Mouse (Mus musculus) liver, embryonic 16.5 days (tissue): Measurements from ENCODE around the gene Cfap161. TPM values are rescaled to one million over a fixed set of nuclear protein-coding genes. Genes with fewer than 3 reads are reported as not detected.
A peak's percentile ranks its signal among the peaks of the same experiment; 100 is the strongest.

Experiments used
- ATAC-seq: fragments of 200-750 bp; cut with Nextera tagmentation; 2 replicates; pipeline ENCODE4 v1.8.0; 2017; ENCODE audit warnings: low read depth, mild to moderate bottlenecking, moderate number of reproducible peaks, moderate library complexity
- H3K27ac ChIP-seq: fragments of 300-500 bp; sonication (generic); 2 replicates; pipeline ENCODE4 v1.5.1; 2014; ENCODE audit warnings: mild to moderate bottlenecking, low read length
- H3K27me3 ChIP-seq: fragments of 300-500 bp; sonication (generic); 2 replicates; pipeline ENCODE4 v1.6.1; 2014; ENCODE audit warnings: low read depth, low read length, mixed read lengths; ENCODE audit not compliant: control insufficient read depth, insufficient read depth
- H3K36me3 ChIP-seq: fragments of 300-500 bp; sonication (generic); 2 replicates; pipeline ENCODE4 v1.6.1; 2014; ENCODE audit warnings: mild to moderate bottlenecking; ENCODE audit not compliant: control insufficient read depth, insufficient read depth
- H3K4me1 ChIP-seq: fragments of 300-500 bp; sonication (generic); 2 replicates; pipeline ENCODE4 v1.6.1; 2014; ENCODE audit warnings: low read depth, low read length, mixed read lengths; ENCODE audit not compliant: control insufficient read depth
- H3K4me2 ChIP-seq: fragments of 300-500 bp; sonication (generic); 2 replicates; pipeline ENCODE4 v1.6.1; 2014; ENCODE audit warnings: low read depth, low read length, mixed read lengths
- H3K4me3 ChIP-seq: fragments of 300-500 bp; sonication (generic); 2 replicates; pipeline ENCODE4 v1.5.1; 2014; ENCODE audit warnings: low read depth, mild to moderate bottlenecking, low read length
- H3K9ac ChIP-seq: fragments of 300-500 bp; sonication (generic); 2 replicates; pipeline ENCODE4 v1.6.1; 2014; ENCODE audit warnings: low read depth, low read length
- H3K9me3 ChIP-seq: fragments of 300-500 bp; sonication (generic); replicated peaks from 2 replicates; pipeline ENCODE4 v1.6.1; 2016; ENCODE audit warnings: low read length; ENCODE audit not compliant: control insufficient read depth
- WGBS: fragments of 180-500 bp; shearing (Covaris S2); extraction: QIAGEN DNeasy Blood & Tissue Kit; methylation state at CpG from one replicate; pipeline ENCODE4 v1.1.7; 2014; ENCODE audit not compliant: insufficient replicate concordance; 5-methylcytosine and 5-hydroxymethylcytosine counted together
- polyA plus RNA-seq: library from polyadenylated mRNA; unstranded; fragments of >200 nt; fragmentation: Nextera tagmentation; extraction: Ambion mirVana; gene quantifications from 2 replicates; pipeline ENCODE4 v1.2.1, GENCODE M21; 2015

Gene Cfap161
- polyA plus RNA-seq, 1 experiment from 2014 or later: not detected

DNA sequence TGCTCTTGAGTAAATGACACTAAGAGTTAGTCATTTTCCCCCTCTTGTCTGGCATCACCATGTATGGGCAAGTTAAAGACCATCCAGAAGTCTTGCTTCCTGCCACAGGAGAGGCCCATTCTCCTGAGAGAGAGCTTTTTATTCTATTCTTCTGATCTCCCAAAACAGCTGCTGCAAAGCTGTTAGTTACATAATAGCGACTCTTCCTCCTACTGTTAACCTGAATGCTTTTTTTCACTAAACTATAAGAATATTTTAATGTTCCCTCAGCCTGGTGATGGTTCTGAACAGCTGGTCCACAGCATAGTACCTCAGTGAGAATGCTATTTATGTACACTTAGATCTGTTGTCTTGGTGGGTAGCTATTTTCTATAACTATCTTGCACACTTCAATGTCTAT lies 21.0 kb upstream of the Cfap161 start:
- no peaks in the 10 kb centered on the region for H3K9me3 ChIP-seq
- H3K4me2 ChIP-seq: no peak overlapping the region
- 51% methylated on average over 1 of the region's 1 CpGs for WGBS
- ATAC-seq: no peak
- no peaks in the 10 kb centered on the region for H3K27me3 ChIP-seq
- no peaks in the 10 kb centered on the region for H3K4me1 ChIP-seq
- no peak overlapping the region for H3K27ac ChIP-seq
- no peak overlapping the region for H3K9ac ChIP-seq
- H3K4me3 ChIP-seq: no peak overlapping the region
- H3K36me3 ChIP-seq: no peaks in the 10 kb centered on the region

DNA sequence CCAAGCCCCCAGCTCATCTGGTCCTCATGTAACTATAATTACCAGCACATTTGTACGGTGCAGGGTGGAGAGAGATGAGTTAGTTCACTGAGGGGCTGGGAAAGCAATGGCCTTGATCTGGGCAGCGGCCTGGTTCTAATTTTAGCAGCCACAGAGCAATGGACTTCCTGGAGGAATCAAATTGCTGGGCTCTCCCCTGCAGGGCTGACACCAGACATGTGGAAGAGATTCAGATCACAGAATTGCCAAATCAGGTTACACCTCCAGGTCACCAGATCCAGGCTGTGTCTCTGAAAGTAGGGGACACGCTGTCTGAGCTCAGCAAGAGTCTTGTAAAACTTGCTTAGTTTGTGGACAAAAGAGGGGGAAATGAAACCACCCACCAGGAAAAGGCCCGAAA lies 19.3 kb upstream of the Cfap161 start:
- H3K9ac ChIP-seq: no peak overlapping the region
- H3K4me1 ChIP-seq: no peaks in the 10 kb centered on the region
- no peak overlapping the region for H3K27ac ChIP-seq
- peak; percentile 27; the same call in 1 of the 2 replicates for ATAC-seq
- no peak overlapping the region for H3K4me2 ChIP-seq
- H3K36me3 ChIP-seq: no peaks in the 10 kb centered on the region
- H3K27me3 ChIP-seq: no peaks in the 10 kb centered on the region
- H3K4me3 ChIP-seq: no peak overlapping the region
- 32% methylated on average over 4 of the region's 4 CpGs for WGBS
- H3K9me3 ChIP-seq: no peaks in the 10 kb centered on the region

DNA sequence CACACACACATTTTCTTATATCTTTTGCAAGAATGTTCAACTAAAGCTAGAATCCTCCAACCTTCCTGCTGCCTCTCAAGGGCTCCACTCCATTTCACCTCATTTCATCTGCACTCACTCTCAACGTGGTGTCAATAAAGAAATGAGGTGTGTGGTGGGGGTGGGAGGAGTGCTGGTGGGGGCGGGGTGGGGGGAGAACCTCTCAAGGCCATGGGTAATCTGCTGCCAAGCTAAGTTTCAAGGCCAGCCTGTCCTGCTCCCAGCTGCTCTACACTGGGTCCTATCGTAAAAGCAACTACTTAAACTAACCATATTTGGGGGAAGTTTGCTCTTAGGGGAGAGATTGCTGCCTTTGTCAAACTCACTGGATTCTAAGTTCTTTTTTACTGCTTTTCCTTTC lies 18.8 kb upstream of the Cfap161 start:
- Histone ChIP-seq H3K27ac (no peak overlapping the region), H3K4me3 (no peak overlapping the region), H3K9ac (no peak overlapping the region), H3K4me2 (no peak overlapping the region), H3K27me3 (no peaks in the 10 kb centered on the region), H3K4me1 (no peaks in the 10 kb centered on the region), H3K9me3 (no peaks in the 10 kb centered on the region), H3K36me3 (no peaks in the 10 kb centered on the region)
- ATAC-seq: no peak
- WGBS: 2% methylated on average over 3 of the region's 3 CpGs

DNA sequence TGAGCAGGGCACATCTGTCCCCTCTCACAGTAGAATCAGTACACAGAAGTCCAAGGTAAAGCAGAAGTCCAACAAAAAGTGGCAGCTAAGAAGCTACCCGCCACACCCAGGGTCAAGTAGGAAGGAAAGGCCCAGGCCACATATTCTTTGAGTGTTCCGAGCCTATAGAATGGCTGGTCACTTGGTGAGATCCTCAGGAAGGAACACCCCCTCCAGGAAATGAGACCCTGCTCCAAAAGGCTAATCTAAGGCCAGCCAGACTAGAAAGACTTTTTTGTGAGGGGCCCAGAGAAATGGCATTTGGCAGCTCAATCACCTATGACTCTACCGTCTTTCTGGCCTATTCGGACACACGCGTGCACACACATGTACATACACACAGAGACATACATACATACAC lies 18.3 kb upstream of the Cfap161 start:
- H3K9ac ChIP-seq: no peak overlapping the region
- H3K27me3 ChIP-seq: no peaks in the 10 kb centered on the region
- H3K9me3 ChIP-seq: no peaks in the 10 kb centered on the region
- H3K4me3 ChIP-seq: no peak overlapping the region
- 60% methylated on average over 6 of the region's 6 CpGs for WGBS
- ATAC-seq: no peak
- H3K4me2 ChIP-seq: no peak overlapping the region
- H3K36me3 ChIP-seq: no peaks in the 10 kb centered on the region
- H3K4me1 ChIP-seq: no peaks in the 10 kb centered on the region
- H3K27ac ChIP-seq: no peak overlapping the region

DNA sequence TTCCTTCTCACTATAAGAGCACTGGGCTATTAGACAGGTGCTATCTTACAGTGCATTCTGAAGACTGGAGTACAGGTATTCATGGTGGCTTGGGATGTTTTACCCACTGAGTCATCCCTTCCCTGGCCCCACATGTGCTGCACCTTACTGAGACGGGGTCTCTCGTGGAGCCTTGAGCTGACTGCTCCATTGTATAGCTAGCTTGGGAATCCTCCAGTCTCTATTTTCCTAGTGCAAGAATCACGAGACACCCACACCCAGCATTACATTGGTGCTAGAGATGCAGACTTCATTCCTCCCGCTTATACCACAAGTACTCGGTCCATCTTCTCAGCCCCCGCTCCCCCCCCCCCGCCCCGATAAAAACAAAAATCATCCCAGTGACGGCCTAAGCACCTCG lies 17.9 kb upstream of the Cfap161 start:
- H3K9me3 ChIP-seq: no peaks in the 10 kb centered on the region
- no peak overlapping the region for H3K4me3 ChIP-seq
- no peak overlapping the region for H3K27ac ChIP-seq
- no peaks in the 10 kb centered on the region for H3K36me3 ChIP-seq
- no peak overlapping the region for H3K9ac ChIP-seq
- no peak for ATAC-seq
- 70% methylated on average over 10 of the region's 10 CpGs for WGBS
- no peaks in the 10 kb centered on the region for H3K4me1 ChIP-seq
- no peak overlapping the region for H3K4me2 ChIP-seq
- no peaks in the 10 kb centered on the region for H3K27me3 ChIP-seq

DNA sequence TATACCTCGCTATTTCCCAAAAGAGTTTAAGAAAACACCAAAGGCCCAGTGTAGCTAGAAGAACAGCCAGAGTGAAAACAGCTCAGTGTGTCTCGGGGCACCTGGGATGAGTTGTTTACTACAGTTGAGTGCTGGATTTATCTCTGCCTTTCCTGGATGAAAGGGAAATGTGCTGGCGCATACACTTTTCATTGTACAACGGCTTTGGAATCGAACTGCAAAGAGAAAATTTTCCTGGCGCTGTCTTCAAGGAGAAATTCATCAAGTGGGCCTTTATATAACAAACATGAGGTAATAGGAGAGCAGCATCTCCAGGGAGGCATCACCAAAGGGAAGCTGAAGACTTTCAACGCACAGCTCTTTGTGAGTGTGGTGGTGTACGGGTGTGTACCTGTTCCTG lies 17.2 kb upstream of the Cfap161 start:
- Histone ChIP-seq H3K4me1 (no peaks in the 10 kb centered on the region), H3K9ac (no peak overlapping the region), H3K4me2 (no peak overlapping the region), H3K27ac (no peak overlapping the region), H3K36me3 (no peaks in the 10 kb centered on the region), H3K27me3 (no peaks in the 10 kb centered on the region), H3K9me3 (no peaks in the 10 kb centered on the region), H3K4me3 (no peak overlapping the region)
- no peak for ATAC-seq
- 69% methylated on average over 8 of the region's 8 CpGs for WGBS

DNA sequence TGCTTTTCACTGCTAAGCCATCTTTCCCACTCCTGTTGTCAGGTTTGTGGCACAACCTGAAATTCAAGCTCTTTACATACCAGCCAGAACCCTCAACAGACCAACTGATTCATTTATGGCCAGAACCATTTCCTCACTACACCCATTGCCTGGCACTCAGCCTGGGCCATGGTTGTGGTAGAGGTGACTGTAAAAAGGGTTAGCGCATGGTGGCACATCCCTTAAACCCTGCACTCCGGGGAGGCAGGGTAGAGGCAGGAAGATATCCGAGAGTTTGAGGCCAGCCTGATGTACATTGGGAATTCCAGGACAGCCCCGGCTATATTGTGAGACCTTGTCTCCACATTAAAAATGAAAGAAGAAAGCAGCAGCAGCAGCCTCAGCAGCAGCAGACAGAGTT lies 16.8 kb upstream of the Cfap161 start:
- ATAC-seq: no peak

DNA sequence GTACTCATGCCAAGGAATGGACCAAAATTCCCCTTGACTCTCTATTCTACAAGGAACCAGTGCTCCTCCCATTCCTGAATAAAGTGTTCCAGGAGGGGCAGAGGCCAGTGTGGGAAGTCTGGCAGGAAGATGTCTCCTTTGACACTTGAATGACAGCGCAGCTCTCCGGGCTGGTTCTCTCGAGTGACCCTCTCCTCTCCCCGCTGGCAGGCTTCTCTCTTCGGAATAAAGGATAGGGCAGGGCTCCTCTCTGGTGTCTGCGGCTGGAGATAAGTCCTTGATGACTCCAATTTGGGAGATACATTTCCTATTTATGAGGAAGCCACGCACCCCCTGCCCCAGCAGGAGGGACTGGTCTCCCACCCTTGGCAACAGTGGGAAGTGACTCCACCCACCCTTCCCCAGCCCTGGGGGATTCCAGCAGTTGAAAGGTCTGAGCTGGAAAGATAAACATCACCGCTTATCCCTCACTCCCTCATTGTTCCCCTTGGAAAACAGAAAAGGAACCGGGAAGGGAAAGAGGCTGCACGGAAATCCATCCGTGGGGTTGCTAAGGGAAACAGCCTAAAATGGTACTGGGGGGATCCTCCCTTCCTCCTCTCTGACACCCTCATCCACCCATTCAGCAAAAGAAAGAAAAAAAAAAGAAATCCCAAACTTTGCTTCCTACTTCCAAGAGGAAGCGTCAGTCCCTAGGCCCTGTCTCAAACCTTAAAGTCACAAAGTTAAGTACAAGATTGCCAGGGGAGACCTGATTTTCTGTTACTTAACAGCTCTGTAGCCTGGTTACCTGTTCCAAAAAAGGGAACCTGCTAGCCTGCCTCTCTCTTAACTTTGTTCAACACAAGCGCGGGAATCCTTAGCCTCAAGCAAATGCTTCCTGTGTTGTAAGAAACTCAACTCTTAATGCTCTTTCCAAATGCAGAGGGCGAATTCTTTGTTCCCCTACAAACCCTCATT lies 15.7 kb upstream of the Cfap161 start:
- WGBS: 17% methylated on average over 15 of the region's 15 CpGs
- Histone ChIP-seq H3K9me3 (no peaks in the 10 kb centered on the region), H3K9ac (no peak overlapping the region), H3K27me3 (no peaks in the 10 kb centered on the region), H3K27ac (no peak overlapping the region), H3K4me3 (no peak overlapping the region), H3K4me1 (no peaks in the 10 kb centered on the region), H3K36me3 (no peaks in the 10 kb centered on the region), H3K4me2 (no peak overlapping the region)
- peak; percentile 52 for ATAC-seq

More for the DNA sequence above, 16.8 kb upstream of the Cfap161 start:
- H3K27me3 ChIP-seq: no peaks in the 10 kb centered on the region
- H3K27ac ChIP-seq: no peak overlapping the region
- no peaks in the 10 kb centered on the region for H3K36me3 ChIP-seq
- no peak overlapping the region for H3K9ac ChIP-seq
- no peak overlapping the region for H3K4me3 ChIP-seq
- no peak overlapping the region for H3K4me2 ChIP-seq
- no peaks in the 10 kb centered on the region for H3K9me3 ChIP-seq
- no peaks in the 10 kb centered on the region for H3K4me1 ChIP-seq
- WGBS: 62% methylated on average over 4 of the region's 4 CpGs

DNA sequence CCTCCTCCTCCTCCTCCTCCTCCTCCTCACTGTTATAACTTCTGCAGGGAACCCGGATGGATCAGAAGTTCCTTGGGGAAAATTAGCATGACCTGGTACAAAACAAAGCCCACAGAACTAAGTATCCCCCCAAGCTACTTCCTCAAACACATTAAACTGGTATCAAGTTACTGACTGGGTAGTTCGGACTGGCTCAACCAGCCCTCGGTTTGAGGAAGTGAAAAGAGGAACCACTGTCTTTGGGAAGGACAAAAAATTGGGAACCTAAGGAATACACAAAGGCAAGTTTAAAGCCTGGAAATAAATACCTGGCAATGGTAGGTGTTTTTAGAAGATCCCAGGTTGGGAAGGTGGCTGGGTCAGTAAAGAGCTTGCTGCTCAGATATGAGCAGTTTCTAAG lies 15.0 kb upstream of the Cfap161 start:
- Histone ChIP-seq H3K36me3 (no peaks in the 10 kb centered on the region), H3K9ac (no peak overlapping the region), H3K4me2 (no peak overlapping the region), H3K4me3 (no peak overlapping the region), H3K9me3 (no peaks in the 10 kb centered on the region), H3K27me3 (no peaks in the 10 kb centered on the region), H3K27ac (no peak overlapping the region), H3K4me1 (no peaks in the 10 kb centered on the region)
- ATAC-seq: no peak
- WGBS: 6% methylated on average over 3 of the region's 3 CpGs
